Mouse (Mus musculus) bone marrow, adult 2 months (tissue): Measurements from ENCODE around the gene Nr1h2. TPM values are rescaled to one million over a fixed set of nuclear protein-coding genes. Genes with fewer than 3 reads are reported as not detected.

Experiments used
- H3K27ac ChIP-seq: fragments of 200-500 bp; 2 replicates; pipeline ENCODE4 v1.5.1; 2012; ENCODE audit warnings: low read depth, mild to moderate bottlenecking, control low read depth, inconsistent platforms, low read length; ENCODE audit not compliant: control insufficient read depth, poor library complexity, insufficient read depth
- H3K4me1 ChIP-seq: fragments of 200-500 bp; 2 replicates; pipeline ENCODE4 v1.6.1; 2011; ENCODE audit warnings: low read length; ENCODE audit not compliant: control insufficient read depth, insufficient read depth
- H3K4me3 ChIP-seq: fragments of 200-500 bp; replicated peaks from 2 replicates; pipeline ENCODE3; 2011; ENCODE audit warnings: mild to moderate bottlenecking, low read depth, low read length, control low read depth; ENCODE audit not compliant: control insufficient read depth
- CTCF ChIP-seq: fragments of 200-500 bp; IDR thresholded peaks from 2 replicates; pipeline ENCODE4 v1.5.1; 2011; ENCODE audit warnings: low read length, control low read depth; ENCODE audit not compliant: control insufficient read depth, insufficient read depth
- POLR2A ChIP-seq: fragments of 200-500 bp; IDR thresholded peaks from 2 replicates; pipeline ENCODE4 v1.6.1; 2011; ENCODE audit warnings: low read depth, mild to moderate bottlenecking, control low read depth, low read length, borderline replicate concordance; ENCODE audit not compliant: control insufficient read depth
- WGBS: fragments of 180-500 bp; shearing (Covaris S2); methylation state at CpG from one replicate; pipeline ENCODE4 v1.1.7; 2018; 5-methylcytosine and 5-hydroxymethylcytosine counted together
- polyA plus RNA-seq: library from polyadenylated mRNA; stranded (reverse); fragments of >200 nt; gene quantifications from 2 replicates; pipeline ENCODE4 v1.2.4, GENCODE M21; 2011; ENCODE audit warnings: low replicate concordance; ENCODE audit not compliant: missing spikeins, insufficient read depth, insufficient read length

The Nr1h2 gene
- polyA plus RNA-seq, 1 experiment: 123 TPM

DNA sequence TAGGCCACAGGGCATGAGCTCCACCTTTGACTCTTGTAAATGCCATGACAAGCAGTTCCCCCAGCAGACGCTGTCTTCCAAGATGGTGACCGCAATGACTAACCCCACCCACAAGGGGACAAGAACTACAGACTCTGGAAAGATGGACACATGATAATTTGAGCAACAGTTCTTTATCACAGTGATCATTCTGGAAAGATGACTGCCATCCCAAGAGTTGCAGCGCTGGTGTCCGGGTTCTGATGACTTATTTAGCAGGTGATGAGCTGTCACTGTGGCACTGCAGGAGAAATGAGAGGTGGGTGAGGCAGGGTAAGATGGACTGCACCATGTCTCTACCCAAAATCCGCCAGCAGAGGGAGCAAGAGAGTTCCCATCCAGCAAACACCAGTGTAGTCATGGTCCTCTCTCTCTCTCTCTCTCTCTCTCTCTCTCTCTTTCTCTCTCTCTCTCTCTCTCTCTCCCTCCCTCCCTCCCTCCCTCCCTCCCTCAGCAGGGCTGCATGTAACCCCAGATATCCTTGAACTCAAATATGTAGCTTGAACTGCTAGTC, 52.1 kb downstream of the Nr1h2 start:
- TF ChIP-seq POLR2A (no peak), CTCF (peak; percentile 87)
- Histone ChIP-seq H3K27ac (no peak overlapping the region), H3K4me3 (no peak overlapping the region), H3K4me1 (no peaks in the 10 kb centered on the region)
- 20% methylated on average over 5 of the region's 5 CpGs for WGBS

DNA sequence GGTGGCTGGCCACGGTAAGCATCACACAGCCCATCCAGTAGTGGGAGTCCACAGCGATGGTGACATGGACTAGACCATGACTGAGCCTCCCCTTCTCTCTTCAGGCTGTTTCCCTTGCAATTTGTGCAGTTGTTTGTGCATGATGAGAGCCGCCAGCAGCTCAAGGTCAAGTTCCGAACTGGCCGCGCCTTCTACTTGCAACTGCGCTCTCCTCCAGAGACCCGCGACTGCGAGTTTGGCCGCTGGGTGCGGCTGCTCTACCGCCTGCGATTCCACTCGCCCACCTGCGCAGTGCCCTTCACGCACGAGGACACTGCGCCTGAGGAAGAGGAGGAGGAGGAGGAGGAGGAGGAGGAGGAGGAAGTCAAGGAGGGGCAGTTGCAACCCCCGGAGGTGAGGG, 53.7 kb downstream of the Nr1h2 start:
- H3K27ac ChIP-seq: no peak overlapping the region
- H3K4me1 ChIP-seq: no peaks in the 10 kb centered on the region; the same call in 1 of the 2 replicates
- WGBS: 72% methylated on average over 20 of the region's 20 CpGs
- TF ChIP-seq CTCF (no peak), POLR2A (no peak)
- no peak overlapping the region for H3K4me3 ChIP-seq

Other genes with a start within 250 kb of the Nr1h2 start
- gene Clec11a, start 247.0 kb downstream of the Nr1h2 start, polyA plus RNA-seq: 0.75 and 1.8 TPM in 2 replicates
- gene Shank1, start 243.7 kb downstream of the Nr1h2 start, polyA plus RNA-seq: 1.9 and 4.2 TPM in 2 replicates
- gene Syt3, start 169.8 kb downstream of the Nr1h2 start, polyA plus RNA-seq: not detected in 2 replicates
- not detected in 2 replicates for gene 1700008O03Rik, start 168.1 kb downstream of the Nr1h2 start, polyA plus RNA-seq
- gene Lrrc4b, start 124.9 kb downstream of the Nr1h2 start, polyA plus RNA-seq: 0.92 TPM in 1 of 2 replicates, not detected in the other
- gene Aspdh, start 88.6 kb downstream of the Nr1h2 start, polyA plus RNA-seq: not detected in 2 replicates
- gene Josd2, start 86.0 kb downstream of the Nr1h2 start, polyA plus RNA-seq: 128 and 154 TPM in 2 replicates
- gene Emc10, start 57.4 kb downstream of the Nr1h2 start, polyA plus RNA-seq: 41.8 and 58.8 TPM in 2 replicates
- 4.6 and 5.0 TPM in 2 replicates for gene Fam71e1, start 57.4 kb downstream of the Nr1h2 start, polyA plus RNA-seq
- 1.5 and 5.4 TPM in 2 replicates for gene Mybpc2, start 29.3 kb downstream of the Nr1h2 start, polyA plus RNA-seq
- 25.0 and 55.6 TPM in 2 replicates for gene Spib, start 21.9 kb downstream of the Nr1h2 start, polyA plus RNA-seq
- gene Pold1, start 5.1 kb downstream of the Nr1h2 start, polyA plus RNA-seq: 147 and 216 TPM in 2 replicates
- 21.1 and 49.7 TPM in 2 replicates for gene Napsa, start 18.4 kb upstream of the Nr1h2 start, polyA plus RNA-seq
- gene Kcnc3, start 36.7 kb upstream of the Nr1h2 start, polyA plus RNA-seq: 1.1 and 3.9 TPM in 2 replicates
- 0.41 TPM in 1 of 2 replicates, not detected in the other for gene Myh14, start 116.9 kb upstream of the Nr1h2 start, polyA plus RNA-seq
- gene Izumo2, start 154.8 kb upstream of the Nr1h2 start, polyA plus RNA-seq: not detected in 2 replicates
- 21.6 and 33.6 TPM in 2 replicates for gene Vrk3, start 194.5 kb upstream of the Nr1h2 start, polyA plus RNA-seq
- gene Zfp473, start 197.1 kb upstream of the Nr1h2 start, polyA plus RNA-seq: 0.99 and 2.3 TPM in 2 replicates